Comparison of ENCODE assay signal across 8 mouse cellular contexts in genomic region chr4:43047231-43047630, GRCm38 (mm10). TPM values are rescaled to one million over a fixed set of nuclear protein-coding genes. Genes with fewer than 3 reads are reported as not detected.
DNase-seq lines count a peak whose midpoint lies in the region; ATAC-seq and TF ChIP-seq lines count a peak whose summit lies in the region.

No protein-coding gene starts in this region.

- no peak overlapping the region for H3K9ac ChIP-seq in intestine, embryonic 14.5 days (ENCODE audit: low read length)
- no peak overlapping the region for H3K9ac ChIP-seq in intestine, embryonic 15.5 days
- 0 out of 2 replicates have a peak overlapping the region, but pooled peaks have one; percentile 36 for H3K9ac ChIP-seq in embryonic facial prominence, embryonic 13.5 days

- H3K27me3 ChIP-seq in intestine, embryonic 14.5 days (replicated peaks; ENCODE audit: control insufficient read depth, insufficient read depth, low read length) = no peaks in the 10 kb centered on the region
- no peaks in the 10 kb centered on the region for H3K27me3 ChIP-seq in intestine, embryonic 15.5 days (replicated peaks)
- H3K27me3 ChIP-seq in embryonic facial prominence, embryonic 13.5 days = no peaks in the 10 kb centered on the region

- no peaks in the 10 kb centered on the region for H3K36me3 ChIP-seq in intestine, embryonic 14.5 days (ENCODE audit: control insufficient read depth, insufficient read depth, low read length)
- H3K36me3 ChIP-seq in intestine, embryonic 15.5 days = no peaks in the 10 kb centered on the region
- no peaks in the 10 kb centered on the region for H3K36me3 ChIP-seq in embryonic facial prominence, embryonic 13.5 days

- peak; percentile 88 for TF ChIP-seq CTCF in layer of hippocampus, adult 2 months (conservative IDR thresholded peaks at IDR 0.05)

- no peak overlapping the region for H3K27ac ChIP-seq in intestine, embryonic 14.5 days (ENCODE audit: low read depth)
- H3K27ac ChIP-seq in intestine, embryonic 15.5 days = no peak overlapping the region
- H3K27ac ChIP-seq in embryonic facial prominence, embryonic 13.5 days = no peak overlapping the region
- H3K27ac ChIP-seq in layer of hippocampus, adult 2 months = peak overlapping the region; percentile 55; the same call in 1 of the 2 replicates

- peaks cover 21% of the 10 kb centered on the region for H3K4me1 ChIP-seq in intestine, embryonic 14.5 days (replicated peaks; ENCODE audit: control insufficient read depth, insufficient read depth, low read length)
- H3K4me1 ChIP-seq in intestine, embryonic 15.5 days (replicated peaks) = peaks cover 13% of the 10 kb centered on the region
- H3K4me1 ChIP-seq in embryonic facial prominence, embryonic 13.5 days = peaks cover 16% of the 10 kb centered on the region

- no peaks in the 10 kb centered on the region for H3K9me3 ChIP-seq in intestine, embryonic 14.5 days (ENCODE audit: control insufficient read depth, low read length)
- H3K9me3 ChIP-seq in intestine, embryonic 15.5 days = no peaks in the 10 kb centered on the region
- no peaks in the 10 kb centered on the region for H3K9me3 ChIP-seq in embryonic facial prominence, embryonic 13.5 days

- H3K4me2 ChIP-seq in intestine, embryonic 14.5 days (ENCODE audit: low read length) = no peak overlapping the region; the same call in 1 of the 2 replicates
- H3K4me2 ChIP-seq in intestine, embryonic 15.5 days (replicated peaks) = no peak overlapping the region
- H3K4me2 ChIP-seq in embryonic facial prominence, embryonic 13.5 days = peak overlapping the region; percentile 82

- peak; percentile 68 for DNase-seq in intestine, embryonic 14.5 days (ENCODE audit: low spot score)
- peak; percentile 61 to 80 for DNase-seq in adrenal gland, postnatal 36 days
- DNase-seq in heart, postnatal 10 days = peak; percentile 87 to 90
- peak; percentile 79 to 80 for DNase-seq in layer of hippocampus, adult 2 months (ENCODE audit: low spot score in 2 of 2)
- DNase-seq in lung, postnatal 4 days = peak; percentile 57 to 82
- peak; percentile 77 for DNase-seq in skeletal muscle tissue, adult 2 months (ENCODE audit: low read depth, low spot score)

- 7% methylated on average over 5 of the region's 5 CpGs for WGBS in intestine, embryonic 14.5 days
- WGBS in intestine, embryonic 15.5 days = 6% methylated on average over 5 of the region's 5 CpGs
- 8% methylated on average over 5 of the region's 5 CpGs for WGBS in embryonic facial prominence, embryonic 13.5 days

- ATAC-seq in intestine, embryonic 14.5 days (replicated peaks; ENCODE audit: low FRiP score, low TSS enrichment, low read depth) = no peak
- no peak for ATAC-seq in intestine, embryonic 15.5 days
- ATAC-seq in embryonic facial prominence, embryonic 13.5 days (ENCODE audit: insufficient number of reproducible peaks, insufficient read depth, low FRiP score, low TSS enrichment, low read depth) = no peak

- intact Hi-C loops in heart, postnatal 10 days (cut with DNase I) = loop anchor here (1.0 to 2.0 kb wide), 2 partner anchors 68 to 374 kb away; no protein-coding TSS in a partner anchor

- H3K4me3 ChIP-seq in intestine, embryonic 14.5 days (ENCODE audit: low read depth, low read length) = no peak overlapping the region
- no peak overlapping the region for H3K4me3 ChIP-seq in intestine, embryonic 15.5 days (replicated peaks)
- no peak overlapping the region for H3K4me3 ChIP-seq in embryonic facial prominence, embryonic 13.5 days
- no peak overlapping the region; the same call in 1 of the 2 replicates for H3K4me3 ChIP-seq in layer of hippocampus, adult 2 months

RNA-seq across cellular contexts. Expression of gene Fam214b, which starts 1.2 kb away (rescaled TPM):
- 5.1 and 7.1 TPM in 2 replicates for polyA plus RNA-seq in intestine, embryonic 14.5 days (2014; fragmentation: Nextera tagmentation; extraction: Ambion mirVana)
- polyA plus RNA-seq in intestine, embryonic 15.5 days (2015; fragmentation: Nextera tagmentation; extraction: Ambion mirVana) = 7.8 and 7.9 TPM in 2 replicates
- total RNA-seq in adrenal gland, postnatal 36 days (2021) = 10 to 100 TPM; 44.0 to 57.2 TPM
- 13.1 and 14.9 TPM in 2 replicates for polyA plus RNA-seq in embryonic facial prominence, embryonic 13.5 days (2015; fragmentation: Nextera tagmentation; extraction: Ambion mirVana)
- 10 to 100 TPM; 23.6 to 30.7 TPM for total RNA-seq in heart, postnatal 10 days (2021)
- total RNA-seq in layer of hippocampus, adult 2 months (2021) = 10 to 100 TPM; 36.1 to 40.3 TPM

RNA-seq across cellular contexts. Expression of gene Unc13b, which starts 11.5 kb away (rescaled TPM):
- 10.0 and 10.2 TPM in 2 replicates for polyA plus RNA-seq in intestine, embryonic 14.5 days (2014; fragmentation: Nextera tagmentation; extraction: Ambion mirVana)
- polyA plus RNA-seq in intestine, embryonic 15.5 days (2015; fragmentation: Nextera tagmentation; extraction: Ambion mirVana) = 6.0 and 6.1 TPM in 2 replicates
- total RNA-seq in adrenal gland, postnatal 36 days (2021) = 10 to 100 TPM; 10.5 to 12.4 TPM
- 3.9 and 5.1 TPM in 2 replicates for polyA plus RNA-seq in embryonic facial prominence, embryonic 13.5 days (2015; fragmentation: Nextera tagmentation; extraction: Ambion mirVana)
- 10 to 100 TPM; 28.3 to 31.4 TPM for total RNA-seq in heart, postnatal 10 days (2021)
- total RNA-seq in layer of hippocampus, adult 2 months (2021) = 10 to 100 TPM; 41.7 to 45.7 TPM

RNA-seq across cellular contexts. Expression of gene Stoml2, which starts 15.7 kb away (rescaled TPM):
- polyA plus RNA-seq in intestine, embryonic 14.5 days (2014; fragmentation: Nextera tagmentation; extraction: Ambion mirVana) = 332 and 361 TPM in 2 replicates
- polyA plus RNA-seq in intestine, embryonic 15.5 days (2015; fragmentation: Nextera tagmentation; extraction: Ambion mirVana) = 318 and 334 TPM in 2 replicates
- total RNA-seq in adrenal gland, postnatal 36 days (2021) = 100 to 1,000 TPM; 191 to 261 TPM
- 329 and 332 TPM in 2 replicates for polyA plus RNA-seq in embryonic facial prominence, embryonic 13.5 days (2015; fragmentation: Nextera tagmentation; extraction: Ambion mirVana)
- total RNA-seq in heart, postnatal 10 days (2021) = 100 to 1,000 TPM in 1 of 2 experiments, 10 to 100 TPM in 1; 99.9 to 106 TPM
- total RNA-seq in layer of hippocampus, adult 2 months (2021) = 100 to 1,000 TPM in 1 of 2 experiments, 10 to 100 TPM in 1; 97.3 to 108 TPM

RNA-seq across cellular contexts. Expression of gene Pigo, which starts 21.6 kb away (rescaled TPM):
- 21.7 and 22.6 TPM in 2 replicates for polyA plus RNA-seq in intestine, embryonic 14.5 days (2014; fragmentation: Nextera tagmentation; extraction: Ambion mirVana)
- polyA plus RNA-seq in intestine, embryonic 15.5 days (2015; fragmentation: Nextera tagmentation; extraction: Ambion mirVana) = 22.9 and 28.2 TPM in 2 replicates
- 10 to 100 TPM; 16.0 to 19.6 TPM for total RNA-seq in adrenal gland, postnatal 36 days (2021)
- polyA plus RNA-seq in embryonic facial prominence, embryonic 13.5 days (2015; fragmentation: Nextera tagmentation; extraction: Ambion mirVana) = 24.4 and 27.8 TPM in 2 replicates
- 10 to 100 TPM; 19.3 to 25.1 TPM for total RNA-seq in heart, postnatal 10 days (2021)
- total RNA-seq in layer of hippocampus, adult 2 months (2021) = 10 to 100 TPM; 28.0 to 30.0 TPM

RNA-seq across cellular contexts. Expression of gene Fancg, which starts 36.9 kb away (rescaled TPM):
- 16.6 and 17.8 TPM in 2 replicates for polyA plus RNA-seq in intestine, embryonic 14.5 days (2014; fragmentation: Nextera tagmentation; extraction: Ambion mirVana)
- 15.0 and 15.2 TPM in 2 replicates for polyA plus RNA-seq in intestine, embryonic 15.5 days (2015; fragmentation: Nextera tagmentation; extraction: Ambion mirVana)
- total RNA-seq in adrenal gland, postnatal 36 days (2021) = 10 to 100 TPM in 1 of 2 experiments, 1 to 10 TPM in 1; 6.3 to 14.2 TPM
- 18.6 and 26.6 TPM in 2 replicates for polyA plus RNA-seq in embryonic facial prominence, embryonic 13.5 days (2015; fragmentation: Nextera tagmentation; extraction: Ambion mirVana)
- total RNA-seq in heart, postnatal 10 days (2021) = 1 to 10 TPM; 5.8 to 6.7 TPM
- total RNA-seq in layer of hippocampus, adult 2 months (2021) = 10 to 100 TPM; 10.4 to 12.9 TPM
